10 mouse cellular contexts compared by ENCODE assay signal in the genomic region with DNA sequence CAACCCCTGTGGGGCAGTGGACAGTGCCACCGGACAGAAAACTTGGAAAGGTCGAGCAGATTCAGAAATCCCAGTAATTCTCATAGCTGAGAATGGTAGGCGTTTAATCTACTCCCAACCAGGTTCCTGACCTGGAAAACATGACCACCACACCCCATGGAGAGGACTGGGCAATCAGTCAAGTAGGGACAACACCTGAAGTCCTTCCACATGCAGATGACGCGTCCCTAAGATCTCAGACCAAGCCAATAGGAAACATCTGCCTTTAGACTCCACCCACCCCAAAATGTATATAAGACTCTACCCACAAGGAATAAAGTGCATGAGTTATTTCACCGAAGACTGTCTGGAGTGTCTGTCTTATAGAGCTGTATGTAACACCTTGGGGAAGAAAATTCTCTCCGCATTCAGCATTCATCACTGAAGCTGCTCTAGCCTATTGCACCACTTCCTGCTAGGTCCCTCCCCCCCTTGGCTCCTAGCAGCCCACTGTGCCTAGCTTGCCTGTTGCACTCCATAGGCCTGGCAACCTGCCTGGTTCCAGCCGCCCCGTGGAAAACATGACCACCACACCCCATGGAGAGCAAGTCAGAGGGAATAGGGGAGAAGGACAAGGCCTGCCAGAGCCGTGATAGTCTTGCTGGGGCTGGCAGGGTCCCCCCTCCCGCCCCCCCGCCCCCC. TPM values are rescaled to one million over a fixed set of nuclear protein-coding genes. Genes with fewer than 3 reads are reported as not detected.
DNase-seq lines count a peak whose midpoint lies in the region; ATAC-seq and TF ChIP-seq lines count a peak whose summit lies in the region.
"Had no signal": no experiment of that assay in that cellular context is flagged by ENCODE, and none has a peak within 500 bp of the region (broad histone marks: within the 10 kb centered on the region; RNA-seq: fewer than 3 reads in every experiment).

No protein-coding gene starts in this region.

- no peaks in the 10 kb centered on the region for H3K9me3 ChIP-seq in heart, postnatal 0 days (replicated peaks; ENCODE audit: control insufficient read depth, low read length)
- no peaks in the 10 kb centered on the region; the same call in 1 of the 2 replicates for H3K9me3 ChIP-seq in forebrain, embryonic 12.5 days
- H3K9me3 ChIP-seq: neural tube, embryonic 13.5 days had no signal

- peak overlapping the region; percentile 88 for H3K27ac ChIP-seq in heart, postnatal 0 days (ENCODE audit: low read depth)
- no peak overlapping the region for H3K27ac ChIP-seq in forebrain, embryonic 12.5 days
- H3K27ac ChIP-seq: neural tube, embryonic 13.5 days had no signal

- DNase-seq in frontal cortex, postnatal 36 days (ENCODE audit: low spot score in 2 of 2): peak; percentile 29 to 35
- DNase-seq in frontal cortex, postnatal 14 days (ENCODE audit: low spot score in 2 of 2): no peak
- peak; percentile 82 to 85 for DNase-seq in adrenal gland, postnatal 36 days
- peak; percentile 92 for DNase-seq in heart, postnatal 0 days (ENCODE audit: low spot score)
- peak; percentile 32 for DNase-seq in layer of hippocampus, adult 9-10 months (ENCODE audit: low spot score)
- peak; percentile 94 for DNase-seq in lung, postnatal 25 days (ENCODE audit: low spot score)
- DNase-seq in testis, postnatal 14 days (ENCODE audit: low spot score): peak; percentile 68

- no peak for TF ChIP-seq EP300 in heart, postnatal 0 days (IDR thresholded peaks at IDR 0.05; ENCODE audit: low read depth)

- H3K4me1 ChIP-seq in heart, postnatal 0 days (ENCODE audit: control insufficient read depth, insufficient read depth): peaks cover 37% of the 10 kb centered on the region
- no peaks in the 10 kb centered on the region for H3K4me1 ChIP-seq in forebrain, embryonic 12.5 days
- H3K4me1 ChIP-seq: neural tube, embryonic 13.5 days had no signal

- 38% methylated on average over 10 of the region's 12 CpGs for WGBS in heart, postnatal 0 days
- WGBS in forebrain, embryonic 12.5 days: 72% methylated on average over 10 of the region's 12 CpGs

- H3K4me3 ChIP-seq in heart, postnatal 0 days (ENCODE audit: low read depth, low read length): no peak overlapping the region
- H3K4me3 ChIP-seq in forebrain, embryonic 12.5 days (replicated peaks): no peak overlapping the region
- H3K4me3 ChIP-seq: neural tube, embryonic 13.5 days had no signal

- H3K9ac ChIP-seq in heart, postnatal 0 days (replicated peaks; ENCODE audit: low read depth, low read length): no peak overlapping the region
- no peak overlapping the region for H3K9ac ChIP-seq in forebrain, embryonic 12.5 days
- H3K9ac ChIP-seq: neural tube, embryonic 13.5 days had no signal

- TF ChIP-seq CTCF in heart, postnatal 0 days (IDR thresholded peaks at IDR 0.05; ENCODE audit: low read depth): peak; percentile 14

- H3K4me2 ChIP-seq in heart, postnatal 0 days (ENCODE audit: low read depth, low read length): peak overlapping the region; percentile 26; the same call in 1 of the 2 replicates
- H3K4me2 ChIP-seq in forebrain, embryonic 12.5 days: no peak overlapping the region
- H3K4me2 ChIP-seq: neural tube, embryonic 13.5 days had no signal

- H3K27me3 ChIP-seq in heart, postnatal 0 days (ENCODE audit: control insufficient read depth, insufficient read depth, low read length): no peaks in the 10 kb centered on the region
- no peaks in the 10 kb centered on the region for H3K27me3 ChIP-seq in forebrain, embryonic 12.5 days
- H3K27me3 ChIP-seq: neural tube, embryonic 13.5 days had no signal

- H3K36me3 ChIP-seq in heart, postnatal 0 days (replicated peaks; ENCODE audit: control insufficient read depth, insufficient read depth, low read length): no peaks in the 10 kb centered on the region
- H3K36me3 ChIP-seq in forebrain, embryonic 12.5 days (replicated peaks): no peaks in the 10 kb centered on the region
- H3K36me3 ChIP-seq: neural tube, embryonic 13.5 days had no signal

- peak; percentile 86 for ATAC-seq in heart, postnatal 0 days (ENCODE audit: insufficient read depth, low read depth)
- no peak for ATAC-seq in forebrain, embryonic 12.5 days (ENCODE audit: low FRiP score)

RNA-seq across cellular contexts. Expression of gene Igsf23, which starts 10.9 kb away (rescaled TPM):
- total RNA-seq in adrenal gland, postnatal 36 days (2021): not detected
- 3.9 and 12.4 TPM in 2 replicates for total RNA-seq in heart, postnatal 0 days (2014; rRNA removed; ENCODE audit: low replicate concordance)
- 3.6 and 4.1 TPM in 2 replicates for polyA plus RNA-seq in heart, postnatal 0 days (2015; fragmentation: Nextera tagmentation; extraction: Ambion mirVana)
- not detected in 2 replicates for polyA plus RNA-seq in forebrain, embryonic 12.5 days (2016; fragmentation: Nextera tagmentation; extraction: Ambion mirVana)
- polyA plus RNA-seq: neural tube, embryonic 13.5 days had no signal

RNA-seq across cellular contexts. Expression of gene Pvr, which starts 18.7 kb away (rescaled TPM):
- total RNA-seq in adrenal gland, postnatal 36 days (2021): 10 to 100 TPM; 28.8 to 33.7 TPM
- 25.8 and 26.1 TPM in 2 replicates for total RNA-seq in heart, postnatal 0 days (2014; rRNA removed; ENCODE audit: low replicate concordance)
- polyA plus RNA-seq in heart, postnatal 0 days (2015; fragmentation: Nextera tagmentation; extraction: Ambion mirVana): 11.3 and 11.6 TPM in 2 replicates
- 3.2 and 4.3 TPM in 2 replicates for polyA plus RNA-seq in forebrain, embryonic 12.5 days (2016; fragmentation: Nextera tagmentation; extraction: Ambion mirVana)
- total RNA-seq: MEL had no signal

RNA-seq across cellular contexts. Expression of gene Ceacam20, which starts 25.5 kb away (rescaled TPM):
- total RNA-seq in adrenal gland, postnatal 36 days (2021): not detected
- not detected in 2 replicates for total RNA-seq in heart, postnatal 0 days (2014; rRNA removed; ENCODE audit: low replicate concordance)
- polyA plus RNA-seq in heart, postnatal 0 days (2015; fragmentation: Nextera tagmentation; extraction: Ambion mirVana): not detected in 2 replicates
- not detected in 2 replicates for polyA plus RNA-seq in forebrain, embryonic 12.5 days (2016; fragmentation: Nextera tagmentation; extraction: Ambion mirVana)
- total RNA-seq: MEL had no signal
- polyA plus RNA-seq: neural tube, embryonic 13.5 days had no signal

RNA-seq across cellular contexts. Expression of gene Nlrp9b, which starts 51.6 kb away (rescaled TPM):
- not detected for total RNA-seq in adrenal gland, postnatal 36 days (2021)
- not detected in 2 replicates for total RNA-seq in heart, postnatal 0 days (2014; rRNA removed; ENCODE audit: low replicate concordance)
- polyA plus RNA-seq in heart, postnatal 0 days (2015; fragmentation: Nextera tagmentation; extraction: Ambion mirVana): not detected in 2 replicates
- not detected in 2 replicates for polyA plus RNA-seq in forebrain, embryonic 12.5 days (2016; fragmentation: Nextera tagmentation; extraction: Ambion mirVana)
- total RNA-seq: MEL had no signal
- polyA plus RNA-seq: neural tube, embryonic 13.5 days had no signal

RNA-seq across cellular contexts. Expression of gene Ceacam19, which starts 51.9 kb away (rescaled TPM):
- total RNA-seq in adrenal gland, postnatal 36 days (2021): not detected
- not detected in 2 replicates for total RNA-seq in heart, postnatal 0 days (2014; rRNA removed; ENCODE audit: low replicate concordance)
- not detected in 2 replicates for polyA plus RNA-seq in heart, postnatal 0 days (2015; fragmentation: Nextera tagmentation; extraction: Ambion mirVana)
- polyA plus RNA-seq in forebrain, embryonic 12.5 days (2016; fragmentation: Nextera tagmentation; extraction: Ambion mirVana): not detected in 2 replicates
- polyA plus RNA-seq: neural tube, embryonic 13.5 days had no signal

Comparison
In these comparisons a context has a peak if more than half of its experiments do, and no peak if none do; other contexts are left out.
1. DNase-seq: peak in frontal cortex, postnatal 36 days (2 of 2), adrenal gland, postnatal 36 days (2 of 2), heart, postnatal 0 days (single experiment), layer of hippocampus, adult 9-10 months (single experiment), lung, postnatal 25 days (single experiment) and testis, postnatal 14 days (single experiment); none in frontal cortex, postnatal 14 days (0 of 2).